Mouse (Mus musculus): ENCODE results near the gene Slc6a13. TPM values are rescaled to one million over a fixed set of nuclear protein-coding genes. Genes with fewer than 3 reads are reported as not detected.

Gene Slc6a13
- polyA plus RNA-seq, 1 experiment from 2014 or later: 2.2 TPM

DNA sequence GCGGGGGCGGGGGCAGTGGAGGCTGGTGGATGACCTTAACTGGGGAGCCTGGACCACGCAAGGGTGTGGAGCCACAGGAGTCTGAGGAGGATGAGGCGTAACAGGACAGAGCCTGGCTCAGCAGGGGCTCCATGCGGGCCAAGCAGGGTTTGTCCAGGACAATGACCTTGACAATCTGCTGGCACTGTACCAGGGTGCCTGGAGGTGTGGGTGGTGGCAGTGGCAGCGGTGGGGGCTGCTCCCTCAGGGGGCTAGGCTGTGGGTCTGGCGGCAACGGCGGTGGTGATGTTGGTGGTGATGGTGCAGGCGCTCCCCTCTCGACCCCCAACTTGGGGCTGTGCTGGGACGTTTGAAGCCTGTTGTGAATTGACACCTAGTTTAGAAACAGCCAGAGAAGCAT lies 76.1 kb downstream of the Slc6a13 start:
- H3K4me1 ChIP-seq (replicated peaks; ENCODE audit: control insufficient read depth, insufficient read depth, low read length): no peaks in the 10 kb centered on the region
- no peaks in the 10 kb centered on the region for H3K36me3 ChIP-seq (ENCODE audit: control insufficient read depth, insufficient read depth, low read length)
- H3K4me2 ChIP-seq (replicated peaks; ENCODE audit: low read depth, low read length): no peak overlapping the region
- H3K9ac ChIP-seq (ENCODE audit: low read depth, low read length): no peak overlapping the region
- H3K27me3 ChIP-seq (ENCODE audit: control insufficient read depth, insufficient read depth, low read length): no peaks in the 10 kb centered on the region
- no peak overlapping the region for H3K27ac ChIP-seq (ENCODE audit: low read depth, low read length)
- no peak overlapping the region for H3K4me3 ChIP-seq (ENCODE audit: low read depth, low read length)
- no peak for ATAC-seq (ENCODE audit: low FRiP score)
- H3K9me3 ChIP-seq (ENCODE audit: control insufficient read depth, low read length): no peaks in the 10 kb centered on the region
- DNase-seq (ENCODE audit: low spot score): no peak
- WGBS: 80% methylated on average over 12 of the region's 12 CpGs

DNA sequence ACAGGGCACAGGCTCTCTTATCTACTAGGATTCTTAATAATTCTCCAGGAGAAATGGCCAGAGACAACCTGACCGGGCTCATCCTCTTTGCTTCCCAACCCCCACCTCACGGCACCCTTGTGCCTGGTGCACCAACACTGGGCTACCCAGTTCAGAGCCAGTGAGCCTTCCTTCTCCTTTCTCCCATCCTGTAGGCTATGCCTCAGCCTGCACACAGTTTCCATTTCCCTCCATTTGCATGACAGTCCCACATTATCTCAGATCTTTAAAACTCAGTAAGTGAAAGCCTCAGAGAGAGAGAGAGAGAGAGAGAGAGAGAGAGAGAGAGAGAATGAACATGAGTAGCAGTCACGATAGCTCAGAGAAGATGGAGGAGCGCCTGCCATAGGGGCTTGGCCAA lies 78.2 kb downstream of the Slc6a13 start:
- H3K27me3 ChIP-seq (ENCODE audit: control insufficient read depth, insufficient read depth, low read length): no peaks in the 10 kb centered on the region
- WGBS: 63% methylated on average over 4 of the region's 4 CpGs
- H3K4me1 ChIP-seq (replicated peaks; ENCODE audit: control insufficient read depth, insufficient read depth, low read length): no peaks in the 10 kb centered on the region
- DNase-seq (ENCODE audit: low spot score) (no peak), ATAC-seq (ENCODE audit: low FRiP score) (no peak)
- no peaks in the 10 kb centered on the region for H3K36me3 ChIP-seq (ENCODE audit: control insufficient read depth, insufficient read depth, low read length)
- H3K4me2 ChIP-seq (replicated peaks; ENCODE audit: low read depth, low read length): no peak overlapping the region
- H3K9me3 ChIP-seq (ENCODE audit: control insufficient read depth, low read length): no peaks in the 10 kb centered on the region
- H3K9ac ChIP-seq (ENCODE audit: low read depth, low read length): no peak overlapping the region
- H3K27ac ChIP-seq (ENCODE audit: low read depth, low read length): no peak overlapping the region
- no peak overlapping the region for H3K4me3 ChIP-seq (ENCODE audit: low read depth, low read length)

DNA sequence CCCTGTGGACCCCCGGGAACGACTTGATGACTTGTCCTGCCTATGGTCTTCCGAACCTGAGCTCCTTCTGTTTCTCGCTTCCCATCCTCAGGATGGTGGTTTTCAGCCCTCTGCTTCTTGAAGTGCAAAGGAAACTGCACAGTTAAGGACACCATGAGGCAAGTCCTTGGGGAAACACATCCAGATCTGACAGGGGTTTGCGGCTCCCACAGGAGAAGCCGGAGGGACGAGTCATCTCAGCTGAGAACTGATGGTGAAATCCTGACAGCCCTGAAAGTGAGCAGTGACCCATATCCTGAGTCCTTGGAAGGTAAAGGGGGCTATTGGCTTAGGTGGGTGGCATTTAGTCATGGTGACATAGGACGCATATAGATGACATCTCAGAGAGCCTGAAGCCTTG lies 80.5 kb downstream of the Slc6a13 start:
- no peak for ATAC-seq (ENCODE audit: low FRiP score)
- no peak overlapping the region for H3K4me3 ChIP-seq (ENCODE audit: low read depth, low read length)
- no peaks in the 10 kb centered on the region for H3K36me3 ChIP-seq (ENCODE audit: control insufficient read depth, insufficient read depth, low read length)
- H3K27me3 ChIP-seq (ENCODE audit: control insufficient read depth, insufficient read depth, low read length): no peaks in the 10 kb centered on the region
- H3K4me1 ChIP-seq (replicated peaks; ENCODE audit: control insufficient read depth, insufficient read depth, low read length): no peaks in the 10 kb centered on the region
- no peak overlapping the region for H3K4me2 ChIP-seq (replicated peaks; ENCODE audit: low read depth, low read length)
- no peak for DNase-seq (ENCODE audit: low spot score)
- WGBS: 83% methylated on average over 8 of the region's 8 CpGs
- H3K9me3 ChIP-seq (ENCODE audit: control insufficient read depth, low read length): no peaks in the 10 kb centered on the region
- no peak overlapping the region for H3K9ac ChIP-seq (ENCODE audit: low read depth, low read length)
- no peak overlapping the region for H3K27ac ChIP-seq (ENCODE audit: low read depth, low read length)

DNA sequence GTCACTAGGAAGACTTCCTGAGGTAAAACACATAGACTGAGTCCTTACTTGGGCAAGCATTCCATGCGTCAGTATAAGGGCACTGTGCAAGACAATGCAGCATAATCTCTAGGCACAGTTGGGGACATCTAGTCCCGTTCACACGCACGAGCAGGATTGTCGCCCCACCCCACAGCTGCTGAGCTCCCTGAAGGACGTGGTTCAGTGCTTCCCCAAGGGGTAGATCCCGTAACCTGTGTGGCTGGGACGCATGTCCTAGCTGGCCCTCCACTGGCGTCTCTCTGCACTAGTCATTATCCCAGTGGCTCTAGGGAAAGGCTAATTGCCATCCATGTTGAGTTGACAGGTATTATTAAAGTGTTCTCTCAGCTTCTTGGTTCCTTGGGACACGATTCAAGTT lies 82.0 kb downstream of the Slc6a13 start:
- 49% methylated on average over 10 of the region's 10 CpGs for WGBS

DNA sequence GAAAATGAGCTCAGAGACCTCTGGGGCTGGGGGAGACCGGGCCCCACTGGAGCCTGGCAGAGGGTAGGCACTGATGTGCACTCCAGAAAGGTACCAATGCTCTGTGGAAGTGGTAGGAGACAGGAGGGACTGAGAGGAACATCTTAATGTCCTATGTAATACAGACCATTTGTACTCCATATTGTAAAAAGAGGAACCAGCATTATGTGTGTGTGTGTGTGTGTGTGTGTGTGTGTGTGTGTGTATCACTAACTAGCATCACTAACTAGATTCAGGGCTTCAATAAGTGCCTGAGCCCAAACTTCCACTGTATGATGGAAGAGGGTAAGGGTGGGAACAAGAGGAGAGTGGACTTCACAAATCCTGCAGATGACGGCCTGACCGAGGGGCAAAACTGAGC lies 85.4 kb downstream of the Slc6a13 start:
- no peaks in the 10 kb centered on the region for H3K36me3 ChIP-seq (ENCODE audit: control insufficient read depth, insufficient read depth, low read length)
- no peak overlapping the region for H3K4me3 ChIP-seq (ENCODE audit: low read depth, low read length)
- H3K9ac ChIP-seq (ENCODE audit: low read depth, low read length): no peak overlapping the region
- DNase-seq (ENCODE audit: low spot score) (no peak), ATAC-seq (ENCODE audit: low FRiP score) (no peak)
- no peaks in the 10 kb centered on the region for H3K9me3 ChIP-seq (ENCODE audit: control insufficient read depth, low read length)
- 80% methylated on average over 3 of the region's 3 CpGs for WGBS
- H3K4me1 ChIP-seq (replicated peaks; ENCODE audit: control insufficient read depth, insufficient read depth, low read length): no peaks in the 10 kb centered on the region
- no peak overlapping the region for H3K27ac ChIP-seq (ENCODE audit: low read depth, low read length)
- H3K4me2 ChIP-seq (replicated peaks; ENCODE audit: low read depth, low read length): no peak overlapping the region
- H3K27me3 ChIP-seq (ENCODE audit: control insufficient read depth, insufficient read depth, low read length): no peaks in the 10 kb centered on the region

More for the DNA sequence above, 82.0 kb downstream of the Slc6a13 start:
- H3K4me1 ChIP-seq (replicated peaks; ENCODE audit: control insufficient read depth, insufficient read depth, low read length): no peaks in the 10 kb centered on the region
- H3K4me2 ChIP-seq (replicated peaks; ENCODE audit: low read depth, low read length): no peak overlapping the region
- H3K4me3 ChIP-seq (ENCODE audit: low read depth, low read length): no peak overlapping the region
- H3K27ac ChIP-seq (ENCODE audit: low read depth, low read length): no peak overlapping the region
- no peak overlapping the region for H3K9ac ChIP-seq (ENCODE audit: low read depth, low read length)
- no peaks in the 10 kb centered on the region for H3K36me3 ChIP-seq (ENCODE audit: control insufficient read depth, insufficient read depth, low read length)
- DNase-seq (ENCODE audit: low spot score) (no peak), ATAC-seq (ENCODE audit: low FRiP score) (no peak)
- H3K9me3 ChIP-seq (ENCODE audit: control insufficient read depth, low read length): no peaks in the 10 kb centered on the region
- H3K27me3 ChIP-seq (ENCODE audit: control insufficient read depth, insufficient read depth, low read length): no peaks in the 10 kb centered on the region

Other genes with a start within 250 kb of the Slc6a13 start
- gene Mical3, start 169.2 kb upstream of the Slc6a13 start, polyA plus RNA-seq (2014; fragmentation: Nextera tagmentation; extraction: Ambion mirVana): 17.1 and 27.4 TPM in 2 replicates
- 5.7 and 6.4 TPM in 2 replicates for gene Pex26, start 116.6 kb upstream of the Slc6a13 start, polyA plus RNA-seq (2014; fragmentation: Nextera tagmentation; extraction: Ambion mirVana)
- gene Tuba8, start 89.5 kb upstream of the Slc6a13 start, polyA plus RNA-seq (2014; fragmentation: Nextera tagmentation; extraction: Ambion mirVana): 0.54 and 0.60 TPM in 2 replicates
- gene Usp18, start 54.3 kb upstream of the Slc6a13 start, polyA plus RNA-seq (2014; fragmentation: Nextera tagmentation; extraction: Ambion mirVana): 1.2 and 1.3 TPM in 2 replicates
- gene Slc6a12, start 42.8 kb downstream of the Slc6a13 start, polyA plus RNA-seq (2014; fragmentation: Nextera tagmentation; extraction: Ambion mirVana): 0.29 TPM in 1 of 2 replicates, not detected in the other
- 1.8 and 2.5 TPM in 2 replicates for gene Iqsec3, start 173.5 kb downstream of the Slc6a13 start, polyA plus RNA-seq (2014; fragmentation: Nextera tagmentation; extraction: Ambion mirVana)